Mouse (Mus musculus): ENCODE results near the gene 1700019N19Rik. TPM values are rescaled to one million over a fixed set of nuclear protein-coding genes. Genes with fewer than 3 reads are reported as not detected.

The 1700019N19Rik gene
- polyA plus RNA-seq, 1 experiment from 2014 or later = not detected

Other genes starting within 250 kb of the 1700019N19Rik start
- not detected in 2 replicates for gene Pnlip, start 142.0 kb downstream of the 1700019N19Rik start, polyA plus RNA-seq (2014; fragmentation: Nextera tagmentation; extraction: Ambion mirVana)
- not detected in 2 replicates for gene Pnliprp1, start 65.6 kb downstream of the 1700019N19Rik start, polyA plus RNA-seq (2014; fragmentation: Nextera tagmentation; extraction: Ambion mirVana)
- gene Pnliprp2, start 34.7 kb downstream of the 1700019N19Rik start, polyA plus RNA-seq (2014; fragmentation: Nextera tagmentation; extraction: Ambion mirVana) = not detected in 2 replicates
- 0.54 and 0.66 TPM in 2 replicates for gene Eno4, start 149.0 kb upstream of the 1700019N19Rik start, polyA plus RNA-seq (2014; fragmentation: Nextera tagmentation; extraction: Ambion mirVana)
- gene Hspa12a, start 149.2 kb upstream of the 1700019N19Rik start, polyA plus RNA-seq (2014; fragmentation: Nextera tagmentation; extraction: Ambion mirVana) = 5.1 and 5.8 TPM in 2 replicates

Measured in embryonic facial prominence, embryonic 11.5 days (tissue).